Mouse (Mus musculus) heart, adult 2 months (tissue): ENCODE measurements at regions not wholly inside any gene's neighbourhood (a gene's known extent, or its start where the extent isn't known, plus 50 kb on each side); places are given as distances from the start of the nearest gene placed in this dataset.

Source experiments
- CTCF ChIP-seq: fragments of 200-600 bp; IDR thresholded peaks from 2 replicates; pipeline ENCODE4 v1.8.1; 2022; ENCODE audit warnings: antibody characterized with exemption, mild to moderate bottlenecking, moderate library complexity
- EP300 ChIP-seq: fragments of 200-500 bp; IDR thresholded peaks from 2 replicates; pipeline ENCODE4 v1.6.1; 2011; ENCODE audit warnings: low read depth, low read length, control low read depth; ENCODE audit not compliant: insufficient read depth
- POLR2A ChIP-seq: fragments of 200-500 bp; IDR thresholded peaks from 2 replicates; pipeline ENCODE4 v1.6.1; 2011; ENCODE audit warnings: mild to moderate bottlenecking, low read depth, low read length, control low read depth; ENCODE audit not compliant: insufficient read depth

DNA sequence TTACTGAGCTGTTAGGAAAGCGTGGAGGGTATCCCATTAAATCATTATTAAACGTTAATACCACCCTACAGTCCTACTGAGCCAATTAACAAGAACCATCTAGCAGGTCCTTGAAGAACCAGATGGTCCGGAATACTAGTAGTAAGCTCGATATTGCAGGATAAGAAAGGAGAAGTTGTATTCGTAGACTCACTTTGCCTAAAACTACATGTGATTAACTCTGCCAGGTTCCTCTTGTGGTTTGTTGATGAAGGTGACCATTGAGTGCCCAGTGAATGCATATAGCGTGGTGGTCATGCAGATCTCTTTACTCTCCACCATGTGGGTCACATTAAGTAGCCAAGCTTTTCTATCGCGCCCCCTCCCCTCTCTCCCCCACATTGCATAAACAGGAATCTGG lies 435.0 kb downstream of the Adgrl2 start:
- TF ChIP-seq EP300: no peak
- no peak for TF ChIP-seq POLR2A
- TF ChIP-seq CTCF: no peak
